Mouse (Mus musculus) C2C12 (cell line): ENCODE results near the gene Nqo2.

ENCODE experiments used
- CEBPB ChIP-seq: IDR thresholded peaks from one replicate; pipeline ENCODE4 v1.6.1; 2011; ENCODE audit warnings: low read depth, mild to moderate bottlenecking, control low read depth, moderate library complexity
- CTCF ChIP-seq: IDR thresholded peaks from one replicate; pipeline ENCODE4 v1.5.1; 2011; ENCODE audit not compliant: control insufficient read depth, insufficient read depth, insufficient read length
- FOSL1 ChIP-seq: IDR thresholded peaks from one replicate; pipeline ENCODE4 v1.8.0; 2011; ENCODE audit warnings: mild to moderate bottlenecking, low read length; ENCODE audit not compliant: poor library complexity, insufficient read depth, severe bottlenecking
- MAX ChIP-seq: IDR thresholded peaks from one replicate; pipeline ENCODE4 v1.6.1; 2011; ENCODE audit warnings: mild to moderate bottlenecking, control low read depth
- MYOD1 ChIP-seq: IDR thresholded peaks from one replicate; pipeline ENCODE4 v1.6.1; 2011; ENCODE audit warnings: low read depth; ENCODE audit not compliant: control insufficient read depth, insufficient read length
- USF1 ChIP-seq: IDR thresholded peaks from one replicate; pipeline ENCODE4 v1.6.1; 2011; ENCODE audit warnings: low read depth, mild to moderate bottlenecking, control low read depth, moderate library complexity

DNA sequence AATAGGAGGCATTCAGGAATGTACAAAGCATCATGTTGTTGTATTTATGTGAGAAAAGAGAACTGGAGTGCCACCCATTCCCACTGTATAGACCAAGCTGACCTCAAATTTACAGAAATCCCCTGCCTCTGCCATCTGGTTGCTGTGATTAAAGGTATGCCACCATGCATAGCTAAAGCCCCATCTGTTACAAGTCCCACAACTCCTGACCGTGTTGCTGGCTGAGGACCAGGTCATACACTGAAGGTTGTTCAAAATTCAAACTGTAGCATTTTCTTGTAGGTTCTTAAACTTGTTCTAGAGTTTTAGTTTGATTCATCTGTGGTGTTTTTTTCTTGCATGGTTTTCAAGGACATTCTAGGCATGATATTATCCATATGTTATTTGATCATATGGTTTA, 54.0 kb downstream of the Nqo2 start:
- TF ChIP-seq CTCF (no peak), MAX (no peak), MYOD1 (no peak), CEBPB (no peak), FOSL1 (no peak), USF1 (no peak)
